Mouse (Mus musculus) forebrain, embryonic 12.5 days (tissue): ENCODE measurements at regions not wholly inside any gene's neighbourhood (a gene's known extent, or its start where the extent isn't known, plus 50 kb on each side); places are given as distances from the start of the nearest gene placed in this dataset.
A peak's percentile ranks its signal among the peaks of the same experiment; 100 is the strongest.

ENCODE experiments used
- ATAC-seq: fragments of 200-750 bp; cut with Nextera tagmentation; 2 replicates; pipeline ENCODE4 v1.8.0; 2017; ENCODE audit warnings: moderate TSS enrichment; ENCODE audit not compliant: low FRiP score
- H3K27ac ChIP-seq: fragments of 300-500 bp; sonication (generic); 2 replicates; pipeline ENCODE4 v1.5.1; 2016; ENCODE audit warnings: mild to moderate bottlenecking
- H3K27me3 ChIP-seq: fragments of 300-500 bp; sonication (generic); 2 replicates; pipeline ENCODE4 v1.6.1; 2016; ENCODE audit warnings: mild to moderate bottlenecking
- H3K36me3 ChIP-seq: fragments of 300-500 bp; sonication (generic); replicated peaks from 2 replicates; pipeline ENCODE4 v1.6.1; 2016; ENCODE audit warnings: mild to moderate bottlenecking
- H3K4me1 ChIP-seq: fragments of 300-500 bp; sonication (generic); 2 replicates; pipeline ENCODE4 v1.6.1; 2016
- H3K4me2 ChIP-seq: fragments of 300-500 bp; sonication (generic); 2 replicates; pipeline ENCODE4 v1.6.1; 2016; ENCODE audit warnings: mild to moderate bottlenecking, moderate library complexity
- H3K4me3 ChIP-seq: fragments of 300-500 bp; sonication (generic); replicated peaks from 2 replicates; pipeline ENCODE4 v1.5.1; 2016; ENCODE audit warnings: mild to moderate bottlenecking
- H3K9ac ChIP-seq: fragments of 300-500 bp; sonication (generic); 2 replicates; pipeline ENCODE4 v1.6.1; 2016; ENCODE audit warnings: mild to moderate bottlenecking
- H3K9me3 ChIP-seq: fragments of 300-500 bp; sonication (generic); 2 replicates; pipeline ENCODE4 v1.6.1; 2016
- WGBS: fragments of 180-500 bp; shearing (Covaris S2); methylation state at CpG from one replicate; pipeline ENCODE4 v1.1.7; 2016; 5-methylcytosine and 5-hydroxymethylcytosine counted together

DNA sequence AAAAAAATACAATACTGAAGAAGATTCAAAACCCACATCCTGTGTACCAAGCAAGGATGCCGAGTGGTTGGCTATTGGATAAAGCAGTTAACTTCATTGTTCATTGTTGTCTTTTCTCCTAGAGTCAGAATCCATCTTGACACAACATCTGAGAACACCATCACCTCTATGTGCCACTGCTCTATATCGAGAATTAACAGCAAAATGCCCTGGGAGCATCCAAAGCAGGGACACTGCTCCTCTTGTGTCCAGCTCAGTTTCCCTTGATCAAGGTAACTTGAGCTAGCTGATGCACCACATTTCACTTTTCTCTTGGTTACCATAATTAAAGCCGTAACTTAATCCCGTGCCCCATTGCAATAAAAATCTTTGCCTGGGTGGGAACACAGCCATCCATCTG is 826.6 kb downstream of the Galc start:
- H3K4me2 ChIP-seq, result no peak overlapping the region
- H3K27ac ChIP-seq, result no peak overlapping the region
- H3K4me3 ChIP-seq, result no peak overlapping the region
- no peaks in the 10 kb centered on the region for H3K9me3 ChIP-seq
- no peaks in the 10 kb centered on the region for H3K27me3 ChIP-seq
- no peak for ATAC-seq
- no peaks in the 10 kb centered on the region for H3K36me3 ChIP-seq
- WGBS, result 89% methylated on average over 4 of the region's 4 CpGs
- H3K9ac ChIP-seq, result no peak overlapping the region
- no peaks in the 10 kb centered on the region for H3K4me1 ChIP-seq

DNA sequence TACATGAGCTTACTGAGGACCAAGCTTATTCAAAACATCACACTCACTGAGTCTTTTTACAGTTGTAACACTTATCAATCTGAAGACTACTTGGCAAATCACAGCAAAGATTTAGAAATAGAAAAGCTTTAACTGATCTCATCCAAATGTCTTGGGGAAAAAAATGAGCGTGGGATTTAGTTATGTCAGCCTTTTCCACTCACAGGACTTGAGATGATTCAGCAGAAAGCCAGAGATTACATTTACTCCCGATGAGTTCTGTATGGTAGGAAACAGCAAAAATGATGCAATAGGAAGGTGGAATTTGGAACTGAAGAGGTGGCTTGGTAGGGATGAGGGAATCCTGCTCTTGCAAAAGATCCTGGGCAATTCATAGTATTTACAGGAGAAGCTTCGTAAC is 831.0 kb downstream of the Galc start:
- H3K4me1 ChIP-seq, result no peaks in the 10 kb centered on the region
- no peak for ATAC-seq
- no peak overlapping the region for H3K4me2 ChIP-seq
- H3K36me3 ChIP-seq, result no peaks in the 10 kb centered on the region
- WGBS, result 92% methylated on average over 3 of the region's 3 CpGs
- no peak overlapping the region for H3K27ac ChIP-seq
- no peaks in the 10 kb centered on the region for H3K27me3 ChIP-seq
- no peak overlapping the region for H3K9ac ChIP-seq
- H3K9me3 ChIP-seq, result no peaks in the 10 kb centered on the region
- no peak overlapping the region for H3K4me3 ChIP-seq

DNA sequence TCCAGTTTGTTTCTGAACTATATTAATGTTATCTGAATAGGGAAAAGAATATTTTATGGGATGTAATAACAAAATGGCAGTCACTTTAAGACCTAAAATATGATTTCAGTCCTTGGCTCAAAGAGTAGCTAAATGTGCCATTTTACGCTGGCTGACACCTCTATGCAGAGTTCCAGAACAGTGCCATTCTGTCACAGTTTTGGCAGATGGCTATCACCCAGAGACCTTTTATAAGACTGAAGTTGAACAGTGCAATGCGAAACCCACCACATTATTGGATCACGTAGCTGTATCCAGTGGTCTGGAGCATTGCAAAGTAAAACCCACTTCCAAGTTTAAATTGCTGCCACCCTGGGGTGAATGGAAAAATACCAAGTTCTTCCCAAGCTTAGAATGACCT is 834.5 kb downstream of the Galc start:
- H3K4me1 ChIP-seq, result no peaks in the 10 kb centered on the region
- H3K36me3 ChIP-seq, result no peaks in the 10 kb centered on the region
- H3K27ac ChIP-seq, result no peak overlapping the region
- no peak overlapping the region for H3K4me2 ChIP-seq
- H3K27me3 ChIP-seq, result no peaks in the 10 kb centered on the region
- H3K9ac ChIP-seq, result no peak overlapping the region
- ATAC-seq, result no peak
- H3K9me3 ChIP-seq, result no peaks in the 10 kb centered on the region
- 93% methylated on average over 3 of the region's 3 CpGs for WGBS
- no peak overlapping the region for H3K4me3 ChIP-seq

DNA sequence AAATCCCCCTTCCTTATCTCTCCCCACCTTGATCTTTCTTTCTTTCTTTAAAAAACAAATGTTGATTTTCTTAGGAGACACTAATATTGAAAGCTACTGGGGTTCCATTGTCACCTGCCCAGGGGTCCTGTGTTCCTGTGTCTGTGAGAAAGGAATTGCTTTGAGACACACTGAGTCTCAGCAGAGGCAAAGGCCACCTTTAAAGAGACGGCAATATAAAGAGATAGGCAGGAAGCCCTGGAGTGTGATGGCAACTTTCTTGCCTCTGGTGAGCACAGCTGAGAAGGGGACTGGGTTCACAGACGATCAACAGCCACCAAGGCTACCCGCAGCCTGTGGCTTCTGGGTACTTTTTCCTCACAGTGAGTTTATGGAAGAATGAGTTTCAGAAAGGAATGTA is 855.8 kb downstream of the Galc start:
- Histone ChIP-seq H3K27me3 (no peaks in the 10 kb centered on the region), H3K9me3 (no peaks in the 10 kb centered on the region), H3K4me2 (no peak overlapping the region), H3K4me1 (peaks cover 20% of the 10 kb centered on the region), H3K36me3 (no peaks in the 10 kb centered on the region), H3K9ac (no peak overlapping the region), H3K27ac (no peak overlapping the region), H3K4me3 (no peak overlapping the region)
- WGBS, result 12% methylated on average over 3 of the region's 3 CpGs
- peak; percentile 49; the same call in 1 of the 2 replicates for ATAC-seq

DNA sequence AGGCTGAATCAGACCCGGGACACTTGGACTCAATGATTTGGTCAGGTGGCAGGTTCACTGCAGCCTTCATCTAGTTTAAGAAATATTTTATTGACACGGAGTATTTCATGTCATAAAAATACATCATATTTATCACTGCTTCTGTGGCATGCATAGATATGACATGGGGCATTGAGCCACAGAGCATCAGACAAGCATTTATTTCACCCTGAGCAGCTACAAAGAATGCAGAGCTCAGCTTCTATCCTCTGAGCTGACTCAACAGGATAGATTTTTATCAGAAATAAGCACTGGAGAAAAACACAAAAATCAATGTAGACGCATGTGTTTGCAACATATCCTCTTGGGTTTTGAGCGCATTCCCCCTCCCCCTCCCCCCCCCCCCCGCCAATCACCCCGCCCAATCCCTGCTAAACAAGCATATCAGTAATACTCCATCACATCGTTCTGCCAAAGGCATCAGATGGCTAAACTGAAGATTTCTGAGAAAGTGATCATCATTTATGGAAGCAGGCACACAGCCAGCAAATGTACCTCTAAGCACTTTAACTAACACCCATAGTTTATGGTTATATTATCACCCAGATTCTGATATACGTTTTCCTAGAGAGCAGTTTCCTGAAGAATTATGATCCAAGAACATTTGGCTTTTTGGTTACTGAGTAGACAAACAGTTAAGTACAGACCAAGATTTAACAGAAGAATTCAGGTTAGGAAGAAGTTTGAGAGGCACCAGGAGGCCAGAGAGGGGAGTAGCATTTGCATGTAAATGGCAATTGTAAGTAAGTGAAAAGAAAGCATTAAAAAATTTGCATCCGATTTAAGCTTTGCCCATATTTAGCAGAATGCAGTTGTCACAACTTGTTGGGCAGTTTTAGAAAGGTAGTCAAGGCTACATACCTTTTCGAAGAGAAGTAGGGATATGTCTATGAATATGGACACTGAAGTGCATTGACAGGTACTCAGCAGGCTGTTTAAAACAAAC is 856.6 kb downstream of the Galc start:
- no peaks in the 10 kb centered on the region for H3K27me3 ChIP-seq
- H3K4me1 ChIP-seq, result peaks cover 20% of the 10 kb centered on the region
- no peak overlapping the region for H3K27ac ChIP-seq
- H3K4me3 ChIP-seq, result no peak overlapping the region
- H3K9me3 ChIP-seq, result no peaks in the 10 kb centered on the region
- no peaks in the 10 kb centered on the region for H3K36me3 ChIP-seq
- ATAC-seq, result peak; percentile 54
- no peak overlapping the region for H3K9ac ChIP-seq
- 0 out of 2 replicates have a peak overlapping the region, but pooled peaks have one; percentile 13 for H3K4me2 ChIP-seq
- 24% methylated on average over 10 of the region's 10 CpGs for WGBS

DNA sequence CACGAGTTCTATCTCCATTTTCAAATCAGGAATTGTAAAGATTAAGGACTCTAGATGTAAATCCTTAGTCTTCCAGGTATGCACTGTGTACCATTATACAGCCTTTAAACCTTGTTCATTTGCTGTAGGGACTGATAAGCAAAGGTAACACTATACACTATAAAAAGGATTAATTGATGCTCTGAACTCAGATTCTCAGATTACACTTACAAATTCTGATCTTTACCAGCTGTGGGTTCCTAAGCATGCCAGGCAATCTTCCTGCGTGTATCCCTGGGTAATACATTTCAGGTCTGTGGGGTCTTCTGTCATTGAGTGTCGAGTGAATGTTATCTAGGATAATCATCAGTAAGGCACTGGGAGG is 860.7 kb downstream of the Galc start:
- 68% methylated on average over 3 of the region's 3 CpGs for WGBS
- Histone ChIP-seq H3K9ac (no peak overlapping the region), H3K36me3 (no peaks in the 10 kb centered on the region), H3K9me3 (no peaks in the 10 kb centered on the region), H3K4me2 (no peak overlapping the region), H3K27me3 (no peaks in the 10 kb centered on the region), H3K27ac (no peak overlapping the region), H3K4me1 (peaks cover 17% of the 10 kb centered on the region), H3K4me3 (no peak overlapping the region)
- ATAC-seq, result no peak

DNA sequence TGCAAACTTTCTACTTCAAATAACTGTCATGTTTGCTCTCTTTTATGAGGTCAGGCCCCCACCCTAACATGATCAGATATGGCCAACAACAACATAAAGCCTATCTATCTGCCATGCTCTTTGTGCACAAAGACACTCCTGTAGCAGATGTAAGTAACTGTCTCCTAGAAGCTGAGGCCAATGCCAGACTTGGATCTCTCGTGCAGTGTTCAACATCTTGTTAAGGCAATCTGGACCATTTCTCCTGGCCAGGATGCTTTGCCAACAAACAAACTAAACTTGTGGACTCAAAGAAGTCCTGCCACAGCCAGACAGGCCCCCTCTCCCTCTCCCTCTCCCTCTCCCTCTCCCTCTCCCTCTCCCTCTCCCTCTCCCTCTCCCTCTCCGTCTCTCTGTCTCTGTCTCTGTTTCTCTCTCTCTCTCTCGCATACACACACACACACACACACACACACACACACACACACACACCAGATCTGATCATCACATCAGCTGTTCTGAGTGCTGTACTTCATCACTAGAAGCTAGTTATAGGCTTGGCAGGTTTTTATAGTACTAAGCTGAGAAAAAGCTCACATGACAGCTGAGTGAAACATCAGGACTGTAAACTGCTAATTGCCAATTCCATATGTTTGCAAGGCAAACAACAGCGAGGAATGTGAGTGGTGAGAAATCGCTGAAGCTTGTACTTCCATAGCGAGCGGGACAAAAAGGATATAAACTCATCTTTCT is 861.2 kb downstream of the Galc start:
- Histone ChIP-seq H3K36me3 (no peaks in the 10 kb centered on the region), H3K9ac (no peak overlapping the region), H3K27ac (no peak overlapping the region), H3K4me1 (peaks cover 12% of the 10 kb centered on the region), H3K9me3 (no peaks in the 10 kb centered on the region), H3K4me2 (no peak overlapping the region), H3K4me3 (no peak overlapping the region), H3K27me3 (no peaks in the 10 kb centered on the region)
- no peak; the same call in 1 of the 2 replicates for ATAC-seq
- WGBS, result 73% methylated on average over 6 of the region's 7 CpGs

DNA sequence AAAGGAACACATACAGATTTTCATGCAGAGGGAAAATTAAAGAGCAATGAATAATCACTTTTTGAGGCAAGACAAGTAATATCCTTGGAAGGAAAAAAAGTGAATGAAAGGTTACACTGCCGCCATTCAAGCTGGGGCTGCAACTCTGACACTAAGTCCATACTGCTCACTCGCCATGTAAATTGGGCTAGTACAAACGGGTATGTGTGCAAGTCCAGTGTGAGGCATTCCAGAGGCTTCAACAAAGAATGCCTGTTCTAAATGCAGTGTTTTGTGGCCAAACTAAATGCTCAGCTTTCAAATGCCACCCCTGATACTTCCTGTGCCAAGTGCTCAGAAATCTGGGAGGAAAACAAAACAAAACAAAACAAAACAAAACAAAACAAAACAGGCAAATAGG is 897.5 kb downstream of the Galc start:
- no peak overlapping the region for H3K9ac ChIP-seq
- ATAC-seq, result no peak
- no peaks in the 10 kb centered on the region for H3K4me1 ChIP-seq
- 45% methylated on average over 3 of the region's 3 CpGs for WGBS
- no peak overlapping the region for H3K4me3 ChIP-seq
- no peaks in the 10 kb centered on the region for H3K36me3 ChIP-seq
- no peak overlapping the region for H3K27ac ChIP-seq
- H3K27me3 ChIP-seq, result no peaks in the 10 kb centered on the region
- H3K9me3 ChIP-seq, result no peaks in the 10 kb centered on the region
- no peak overlapping the region for H3K4me2 ChIP-seq

DNA sequence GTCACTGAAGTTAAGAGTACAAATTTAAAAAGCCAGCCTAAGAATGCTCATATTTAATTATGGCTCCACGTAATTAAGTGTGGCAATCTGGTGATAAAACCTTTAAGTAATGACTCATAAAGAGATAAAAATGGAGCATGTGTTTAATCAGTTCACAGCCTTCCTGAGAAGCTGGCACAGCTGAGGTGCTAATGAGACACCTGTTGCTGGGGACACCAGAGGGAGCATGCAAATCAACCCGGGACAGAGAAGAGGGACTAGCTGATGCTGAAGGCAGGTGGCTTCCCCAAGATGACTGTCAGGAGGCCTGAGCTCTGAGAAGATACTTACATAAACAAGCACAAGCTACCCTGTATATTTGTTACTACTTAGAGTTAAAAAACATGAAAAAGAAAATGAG is 898.6 kb downstream of the Galc start:
- H3K9me3 ChIP-seq, result no peaks in the 10 kb centered on the region
- H3K27ac ChIP-seq, result no peak overlapping the region
- H3K4me3 ChIP-seq, result no peak overlapping the region
- H3K9ac ChIP-seq, result no peak overlapping the region
- H3K4me2 ChIP-seq, result no peak overlapping the region
- H3K36me3 ChIP-seq, result no peaks in the 10 kb centered on the region
- peak; percentile 77; the same call in 1 of the 2 replicates for ATAC-seq
- H3K27me3 ChIP-seq, result no peaks in the 10 kb centered on the region
- no peaks in the 10 kb centered on the region for H3K4me1 ChIP-seq
- WGBS, result 21% methylated on average over 2 of the region's 2 CpGs

DNA sequence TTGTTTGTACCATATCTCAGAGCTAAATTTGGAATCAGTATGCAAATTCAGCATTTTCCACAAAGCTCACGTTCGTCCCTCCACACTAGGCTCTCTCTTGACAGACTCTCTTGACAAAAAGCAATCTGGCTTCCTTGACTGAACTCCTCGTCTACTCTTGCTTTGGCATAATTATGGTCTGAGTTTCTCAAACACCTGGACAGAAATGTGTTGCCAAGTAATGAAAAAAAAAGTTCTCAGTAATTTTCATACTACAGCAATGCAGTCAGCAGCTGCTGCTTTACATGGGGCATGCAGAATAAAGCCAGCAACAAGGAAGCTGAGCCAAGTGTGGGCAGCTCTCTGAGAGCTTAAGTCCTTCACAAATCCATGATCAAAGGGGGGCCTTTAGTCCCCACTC is 932.7 kb downstream of the Galc start:
- no peak overlapping the region for H3K9ac ChIP-seq
- ATAC-seq, result no peak
- H3K27ac ChIP-seq, result no peak overlapping the region
- WGBS, result 55% methylated on average over 3 of the region's 3 CpGs
- H3K27me3 ChIP-seq, result no peaks in the 10 kb centered on the region
- H3K36me3 ChIP-seq, result no peaks in the 10 kb centered on the region
- H3K9me3 ChIP-seq, result no peaks in the 10 kb centered on the region
- H3K4me1 ChIP-seq, result no peaks in the 10 kb centered on the region
- no peak overlapping the region for H3K4me3 ChIP-seq
- no peak overlapping the region for H3K4me2 ChIP-seq

DNA sequence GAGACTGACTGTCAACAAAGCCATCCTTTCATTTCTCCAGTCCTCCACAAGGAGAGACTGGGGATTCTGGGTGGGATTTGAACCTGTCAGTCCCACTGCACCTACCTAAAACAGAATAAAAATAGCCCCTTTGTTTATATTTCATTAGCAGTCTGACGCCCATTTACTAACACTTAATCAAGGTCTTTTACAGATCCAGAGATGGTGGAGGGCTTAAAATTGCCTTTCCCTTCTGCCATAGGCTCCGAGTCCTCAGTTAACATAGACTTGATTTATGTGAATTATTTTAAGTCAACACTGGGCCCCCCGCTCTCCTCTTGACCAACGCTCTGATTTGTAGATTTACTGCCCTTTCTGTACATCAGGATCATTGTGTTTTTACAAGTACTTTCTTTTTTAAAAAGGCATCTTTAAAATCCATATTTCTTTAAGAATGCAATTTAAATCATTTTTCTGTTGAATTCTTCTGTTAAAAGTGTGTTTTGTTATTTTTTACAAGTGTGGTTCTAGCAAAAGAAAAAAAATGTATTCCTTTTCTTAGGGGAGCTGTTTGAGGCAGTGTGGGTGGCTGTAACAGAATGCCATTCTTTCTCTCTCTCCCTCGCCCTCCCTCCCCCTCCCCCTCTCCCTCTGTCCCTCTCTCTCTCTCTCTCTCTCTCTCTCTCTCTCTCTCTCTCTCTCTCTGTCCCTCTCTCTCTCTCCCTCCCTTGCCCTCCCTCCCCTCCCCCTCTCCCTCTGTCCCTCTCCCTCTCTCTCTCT is 946.8 kb downstream of the Galc start:
- Histone ChIP-seq H3K27me3 (no peaks in the 10 kb centered on the region), H3K9ac (no peak overlapping the region), H3K27ac (no peak overlapping the region), H3K36me3 (no peaks in the 10 kb centered on the region), H3K4me3 (no peak overlapping the region), H3K4me2 (no peak overlapping the region), H3K9me3 (no peaks in the 10 kb centered on the region), H3K4me1 (no peaks in the 10 kb centered on the region)
- no peak for ATAC-seq
- WGBS, result 59% methylated on average over 5 of the region's 5 CpGs

DNA sequence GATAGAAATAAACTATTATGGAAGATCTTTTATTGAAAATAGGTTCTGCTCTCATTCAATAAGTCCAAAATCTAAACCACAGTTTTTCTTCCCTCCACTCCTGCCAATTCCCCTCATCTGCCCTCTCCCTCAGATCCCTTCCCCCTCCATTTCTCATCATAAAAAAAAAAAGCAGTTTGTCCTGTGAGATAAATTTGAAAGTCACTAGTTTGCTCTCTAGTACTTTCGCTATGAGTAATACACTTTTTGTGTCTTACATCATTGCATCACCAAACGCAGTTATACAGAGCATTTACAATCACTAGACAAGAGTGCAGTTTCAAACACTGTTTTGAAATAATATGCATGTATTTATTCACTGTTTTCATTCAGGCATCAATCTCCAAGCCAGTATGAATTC is 980.5 kb downstream of the Galc start:
- WGBS, result 86% methylated on average over 2 of the region's 2 CpGs

More for the DNA sequence above, 980.5 kb downstream of the Galc start:
- Histone ChIP-seq H3K4me2 (no peak overlapping the region), H3K27me3 (no peaks in the 10 kb centered on the region), H3K27ac (no peak overlapping the region), H3K4me3 (no peak overlapping the region), H3K4me1 (no peaks in the 10 kb centered on the region), H3K9ac (no peak overlapping the region), H3K36me3 (no peaks in the 10 kb centered on the region), H3K9me3 (no peaks in the 10 kb centered on the region)
- ATAC-seq, result no peak
